Mouse (Mus musculus) limb, embryonic 15.5 days (tissue): Measurements from ENCODE around the gene Napb. TPM values are rescaled to one million over a fixed set of nuclear protein-coding genes. Genes with fewer than 3 reads are reported as not detected.

Experiments used
- polyA plus RNA-seq: library from polyadenylated mRNA; unstranded; fragments of >200 nt; fragmentation: Nextera tagmentation; extraction: Ambion mirVana; gene quantifications from 2 replicates; pipeline ENCODE4 v1.2.1, GENCODE M21; 2015

The Napb gene
- polyA plus RNA-seq, 1 experiment from 2014 or later, result 3.3 TPM

Other genes with a start within 250 kb of the Napb start
- gene Nxt1, start 59.9 kb downstream of the Napb start, polyA plus RNA-seq, result 78.0 and 80.2 TPM in 2 replicates
- 20.1 and 20.7 TPM in 2 replicates for gene Gzf1, start 51.4 kb downstream of the Napb start, polyA plus RNA-seq
- not detected in 2 replicates for gene Cstl1, start 17.9 kb upstream of the Napb start, polyA plus RNA-seq
- gene Cst11, start 39.0 kb upstream of the Napb start, polyA plus RNA-seq, result not detected in 2 replicates
- 0.31 and 0.70 TPM in 2 replicates for gene 8030411F24Rik, start 49.5 kb upstream of the Napb start, polyA plus RNA-seq
- gene Cst12, start 56.9 kb upstream of the Napb start, polyA plus RNA-seq, result not detected in 2 replicates
- gene Cst8, start 66.3 kb upstream of the Napb start, polyA plus RNA-seq, result not detected in 2 replicates
- gene Cst13, start 87.6 kb upstream of the Napb start, polyA plus RNA-seq, result not detected in 2 replicates
- not detected in 2 replicates for gene Cst9, start 102.7 kb upstream of the Napb start, polyA plus RNA-seq
- gene 9230104L09Rik, start 132.6 kb upstream of the Napb start, polyA plus RNA-seq, result not detected in 2 replicates
- gene Cst3, start 143.2 kb upstream of the Napb start, polyA plus RNA-seq, result 548 and 588 TPM in 2 replicates